Mouse (Mus musculus): Measurements from ENCODE around the gene Cenpt. TPM values are rescaled to one million over a fixed set of nuclear protein-coding genes. Genes with fewer than 3 reads are reported as not detected.

Cenpt gene
- total and polyA plus RNA-seq, 2 experiments from 2014 or later: 12.9 to 28.3 TPM

- no peaks in the 10 kb centered on the region for H3K27me3 ChIP-seq (ENCODE audit: control insufficient read depth, insufficient read depth, low read length)
- peak overlapping the region; percentile 38; the same call in 1 of the 2 replicates for H3K27ac ChIP-seq (ENCODE audit: low read depth)
- H3K4me1 ChIP-seq (ENCODE audit: control insufficient read depth, insufficient read depth): peaks cover 3% of the 10 kb centered on the region
- 75% methylated on average over 1 of the region's 1 CpGs for WGBS
- H3K4me2 ChIP-seq (ENCODE audit: low read depth, low read length): no peak overlapping the region
- H3K36me3 ChIP-seq (replicated peaks; ENCODE audit: control insufficient read depth, insufficient read depth, low read length): peaks cover 50% of the 10 kb centered on the region
- H3K9me3 ChIP-seq (replicated peaks; ENCODE audit: control insufficient read depth, low read length): no peaks in the 10 kb centered on the region
- TF ChIP-seq CTCF (IDR thresholded peaks at IDR 0.05; ENCODE audit: low read depth) (no peak), EP300 (IDR thresholded peaks at IDR 0.05; ENCODE audit: low read depth) (no peak)
- DNase-seq (ENCODE audit: low spot score): peak; percentile 27
- no peak overlapping the region for H3K9ac ChIP-seq (replicated peaks; ENCODE audit: low read depth, low read length)
- no peak overlapping the region for H3K4me3 ChIP-seq (ENCODE audit: low read depth, low read length)
- ATAC-seq (ENCODE audit: insufficient read depth, low read depth): peak; percentile 82; the same call in 1 of the 2 replicates
These were observed 32.2 kb downstream of the Cenpt start for GRCm38 (mm10) chr8:105820925-105821324.

GRCm38 (mm10) chr8:105819659-105820058, 33.4 kb downstream of the Cenpt start:
- TF ChIP-seq EP300 (IDR thresholded peaks at IDR 0.05; ENCODE audit: low read depth) (no peak), CTCF (IDR thresholded peaks at IDR 0.05; ENCODE audit: low read depth) (no peak)
- H3K9me3 ChIP-seq (replicated peaks; ENCODE audit: control insufficient read depth, low read length): no peaks in the 10 kb centered on the region
- H3K4me3 ChIP-seq (ENCODE audit: low read depth, low read length): no peak overlapping the region
- no peaks in the 10 kb centered on the region for H3K27me3 ChIP-seq (ENCODE audit: control insufficient read depth, insufficient read depth, low read length)
- DNase-seq (ENCODE audit: low spot score) (no peak), ATAC-seq (ENCODE audit: insufficient read depth, low read depth) (no peak)
- H3K36me3 ChIP-seq (replicated peaks; ENCODE audit: control insufficient read depth, insufficient read depth, low read length): peaks cover 44% of the 10 kb centered on the region; the same call in 1 of the 2 replicates
- H3K4me2 ChIP-seq (ENCODE audit: low read depth, low read length): no peak overlapping the region
- H3K9ac ChIP-seq (replicated peaks; ENCODE audit: low read depth, low read length): no peak overlapping the region
- WGBS: 83% methylated on average over 3 of the region's 3 CpGs
- no peaks in the 10 kb centered on the region for H3K4me1 ChIP-seq (ENCODE audit: control insufficient read depth, insufficient read depth)
- H3K27ac ChIP-seq (ENCODE audit: low read depth): no peak overlapping the region

- H3K27me3 ChIP-seq (ENCODE audit: control insufficient read depth, insufficient read depth, low read length): no peaks in the 10 kb centered on the region
- DNase-seq (ENCODE audit: low spot score) (no peak), ATAC-seq (ENCODE audit: insufficient read depth, low read depth) (no peak)
- H3K4me3 ChIP-seq (ENCODE audit: low read depth, low read length): no peak overlapping the region
- H3K9ac ChIP-seq (replicated peaks; ENCODE audit: low read depth, low read length): no peak overlapping the region
- TF ChIP-seq CTCF (IDR thresholded peaks at IDR 0.05; ENCODE audit: low read depth) (no peak), EP300 (IDR thresholded peaks at IDR 0.05; ENCODE audit: low read depth) (no peak)
- no peak overlapping the region for H3K4me2 ChIP-seq (ENCODE audit: low read depth, low read length)
- no peak overlapping the region for H3K27ac ChIP-seq (ENCODE audit: low read depth)
- H3K4me1 ChIP-seq (ENCODE audit: control insufficient read depth, insufficient read depth): peaks cover 7% of the 10 kb centered on the region; the same call in 1 of the 2 replicates
- no peaks in the 10 kb centered on the region for H3K9me3 ChIP-seq (replicated peaks; ENCODE audit: control insufficient read depth, low read length)
- peaks cover 8% of the 10 kb centered on the region; the same call in 1 of the 2 replicates for H3K36me3 ChIP-seq (replicated peaks; ENCODE audit: control insufficient read depth, insufficient read depth, low read length)
- 94% methylated on average over 6 of the region's 6 CpGs for WGBS
These were observed 39.8 kb downstream of the Cenpt start for GRCm38 (mm10) chr8:105813241-105813640.

- H3K4me1 ChIP-seq (ENCODE audit: control insufficient read depth, insufficient read depth): peaks cover 13% of the 10 kb centered on the region; the same call in 1 of the 2 replicates
- DNase-seq (ENCODE audit: low spot score) (no peak), ATAC-seq (ENCODE audit: insufficient read depth, low read depth) (no peak)
- no peaks in the 10 kb centered on the region for H3K9me3 ChIP-seq (replicated peaks; ENCODE audit: control insufficient read depth, low read length)
- no peak overlapping the region for H3K27ac ChIP-seq (ENCODE audit: low read depth)
- H3K4me2 ChIP-seq (ENCODE audit: low read depth, low read length): no peak overlapping the region
- 73% methylated on average over 5 of the region's 5 CpGs for WGBS
- no peak for TF ChIP-seq CTCF (IDR thresholded peaks at IDR 0.05; ENCODE audit: low read depth)
- no peak for TF ChIP-seq EP300 (IDR thresholded peaks at IDR 0.05; ENCODE audit: low read depth)
- H3K36me3 ChIP-seq (replicated peaks; ENCODE audit: control insufficient read depth, insufficient read depth, low read length): peaks cover 4% of the 10 kb centered on the region; the same call in 1 of the 2 replicates
- H3K4me3 ChIP-seq (ENCODE audit: low read depth, low read length): no peak overlapping the region
- no peak overlapping the region for H3K9ac ChIP-seq (replicated peaks; ENCODE audit: low read depth, low read length)
- no peaks in the 10 kb centered on the region for H3K27me3 ChIP-seq (ENCODE audit: control insufficient read depth, insufficient read depth, low read length)
These were observed 40.6 kb downstream of the Cenpt start for GRCm38 (mm10) chr8:105812511-105812910.

- no peak for ATAC-seq (ENCODE audit: insufficient read depth, low read depth)
- H3K9me3 ChIP-seq (replicated peaks; ENCODE audit: control insufficient read depth, low read length): no peaks in the 10 kb centered on the region
- no peaks in the 10 kb centered on the region for H3K27me3 ChIP-seq (ENCODE audit: control insufficient read depth, insufficient read depth, low read length)
- no peak overlapping the region for H3K4me3 ChIP-seq (ENCODE audit: low read depth, low read length)
- WGBS: 53% methylated on average over 3 of the region's 3 CpGs
- no peak overlapping the region for H3K27ac ChIP-seq (ENCODE audit: low read depth)
- H3K9ac ChIP-seq (replicated peaks; ENCODE audit: low read depth, low read length): no peak overlapping the region
- peaks cover 16% of the 10 kb centered on the region; the same call in 1 of the 2 replicates for H3K4me1 ChIP-seq (ENCODE audit: control insufficient read depth, insufficient read depth)
- peaks cover 4% of the 10 kb centered on the region; the same call in 1 of the 2 replicates for H3K36me3 ChIP-seq (replicated peaks; ENCODE audit: control insufficient read depth, insufficient read depth, low read length)
- TF ChIP-seq CTCF (IDR thresholded peaks at IDR 0.05; ENCODE audit: low read depth): no peak
- TF ChIP-seq EP300 (IDR thresholded peaks at IDR 0.05; ENCODE audit: low read depth): no peak
- no peak for DNase-seq (ENCODE audit: low spot score)
- H3K4me2 ChIP-seq (ENCODE audit: low read depth, low read length): no peak overlapping the region
These were observed 41.5 kb downstream of the Cenpt start for GRCm38 (mm10) chr8:105811543-105811942.

- H3K4me2 ChIP-seq (ENCODE audit: low read depth, low read length): no peak overlapping the region
- no peaks in the 10 kb centered on the region for H3K27me3 ChIP-seq (ENCODE audit: control insufficient read depth, insufficient read depth, low read length)
- no peak for DNase-seq (ENCODE audit: low spot score)
- ATAC-seq (ENCODE audit: insufficient read depth, low read depth): no peak
- H3K4me1 ChIP-seq (ENCODE audit: control insufficient read depth, insufficient read depth): peaks cover 16% of the 10 kb centered on the region; the same call in 1 of the 2 replicates
- 67% methylated on average over 10 of the region's 10 CpGs for WGBS
- H3K4me3 ChIP-seq (ENCODE audit: low read depth, low read length): no peak overlapping the region
- H3K27ac ChIP-seq (ENCODE audit: low read depth): no peak overlapping the region
- no peaks in the 10 kb centered on the region for H3K9me3 ChIP-seq (replicated peaks; ENCODE audit: control insufficient read depth, low read length)
- no peak overlapping the region for H3K9ac ChIP-seq (replicated peaks; ENCODE audit: low read depth, low read length)
- no peak for TF ChIP-seq CTCF (IDR thresholded peaks at IDR 0.05; ENCODE audit: low read depth)
- TF ChIP-seq EP300 (IDR thresholded peaks at IDR 0.05; ENCODE audit: low read depth): no peak
- peaks cover 4% of the 10 kb centered on the region; the same call in 1 of the 2 replicates for H3K36me3 ChIP-seq (replicated peaks; ENCODE audit: control insufficient read depth, insufficient read depth, low read length)
These were observed 42.0 kb downstream of the Cenpt start for GRCm38 (mm10) chr8:105811061-105811460.
